ENCODE assay signal across 8 mouse cellular contexts in the genomic region with DNA sequence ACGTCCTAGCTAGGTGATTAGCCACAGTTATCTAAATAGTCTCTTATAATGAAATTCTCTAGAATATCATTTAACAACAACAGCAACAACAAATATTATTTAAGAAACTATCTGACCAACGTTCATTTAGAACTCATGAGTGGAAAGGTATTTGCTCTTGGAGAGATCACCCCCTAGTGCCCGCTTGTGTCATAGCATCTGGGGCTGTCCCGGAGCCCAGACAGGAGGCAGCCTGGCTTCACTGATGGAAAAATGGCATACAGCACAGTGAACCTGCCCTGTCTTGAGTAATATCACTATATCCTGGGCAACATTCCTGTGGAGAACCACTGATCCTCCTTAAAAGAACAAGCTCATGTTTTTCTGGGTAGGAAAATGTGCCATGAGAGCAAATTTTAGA.
DNase-seq lines count a peak whose midpoint lies in the region; ATAC-seq and TF ChIP-seq lines count a peak whose summit lies in the region.

No protein-coding gene starts in this region.

- H3K27me3 ChIP-seq in heart, embryonic 10.5 days (ENCODE audit: insufficient read depth, poor library complexity, severe bottlenecking), result no peaks in the 10 kb centered on the region
- no peaks in the 10 kb centered on the region for H3K27me3 ChIP-seq in embryonic facial prominence, embryonic 10.5 days (replicated peaks; ENCODE audit: low read depth, poor library complexity, severe bottlenecking)
- no peaks in the 10 kb centered on the region for H3K27me3 ChIP-seq in lung, postnatal 0 days (replicated peaks; ENCODE audit: insufficient read depth, low read length)

- peak; percentile 62 for ATAC-seq in lung, postnatal 0 days

- H3K9me3 ChIP-seq in heart, embryonic 10.5 days, result no peaks in the 10 kb centered on the region
- H3K9me3 ChIP-seq in embryonic facial prominence, embryonic 10.5 days, result no peaks in the 10 kb centered on the region
- no peaks in the 10 kb centered on the region for H3K9me3 ChIP-seq in lung, postnatal 0 days (ENCODE audit: low read length)

- H3K36me3 ChIP-seq in heart, embryonic 10.5 days, result no peaks in the 10 kb centered on the region
- H3K36me3 ChIP-seq in embryonic facial prominence, embryonic 10.5 days (replicated peaks), result peaks cover 19% of the 10 kb centered on the region
- H3K36me3 ChIP-seq in lung, postnatal 0 days (ENCODE audit: insufficient read depth, low read length), result no peaks in the 10 kb centered on the region

- peak; percentile 88 for TF ChIP-seq CTCF in lung, postnatal 0 days (IDR thresholded peaks at IDR 0.05)

- TF ChIP-seq EP300 in lung, postnatal 0 days (IDR thresholded peaks at IDR 0.05), result no peak

- intact Hi-C loops in heart, postnatal 36 days (cut with DNase I), result loop anchor here (1.0 to 5.0 kb wide), 3 partner anchors 76 to 255 kb away; partner anchors contain the start of genes C530008M17Rik and Cep135

- 13% methylated on average over 4 of the region's 4 CpGs for WGBS in heart, embryonic 10.5 days
- WGBS in embryonic facial prominence, embryonic 10.5 days, result 21% methylated on average over 4 of the region's 4 CpGs
- WGBS in lung, postnatal 0 days, result 9% methylated on average over 4 of the region's 4 CpGs

- no peak overlapping the region; the same call in 1 of the 2 replicates for H3K27ac ChIP-seq in heart, embryonic 10.5 days
- no peak overlapping the region for H3K27ac ChIP-seq in embryonic facial prominence, embryonic 10.5 days (replicated peaks)
- H3K27ac ChIP-seq in lung, postnatal 0 days (ENCODE audit: low read length), result no peak overlapping the region

- H3K9ac ChIP-seq in lung, postnatal 0 days (replicated peaks; ENCODE audit: low read depth), result no peak overlapping the region

- H3K4me2 ChIP-seq in lung, postnatal 0 days (replicated peaks; ENCODE audit: low read depth, low read length), result no peak overlapping the region

- peaks cover 8% of the 10 kb centered on the region for H3K4me1 ChIP-seq in heart, embryonic 10.5 days
- H3K4me1 ChIP-seq in embryonic facial prominence, embryonic 10.5 days, result peaks cover 3% of the 10 kb centered on the region; the same call in 1 of the 2 replicates
- no peaks in the 10 kb centered on the region for H3K4me1 ChIP-seq in lung, postnatal 0 days (ENCODE audit: insufficient read depth, low read depth, low read length)

- DNase-seq in heart, adult 18-20 months, result peak; percentile 46 to 78
- no peak for DNase-seq in heart, embryonic 10.5 days (ENCODE audit: low spot score)
- peak; percentile 82 for DNase-seq in adrenal gland, postnatal 14 days
- peak; percentile 71 for DNase-seq in embryonic facial prominence, embryonic 10.5 days (ENCODE audit: low spot score)
- DNase-seq in heart, postnatal 36 days, result peak; percentile 53 to 70
- peak; percentile 73 for DNase-seq in layer of hippocampus, adult 11-12 months (ENCODE audit: low spot score)
- peak; percentile 77 for DNase-seq in lung, postnatal 0 days (ENCODE audit: low spot score)
- peak; percentile 76 to 85 for DNase-seq in right cerebral cortex, adult 2 months (ENCODE audit: low spot score in 2 of 2)

- H3K4me3 ChIP-seq in heart, embryonic 10.5 days, result no peak overlapping the region
- H3K4me3 ChIP-seq in embryonic facial prominence, embryonic 10.5 days, result no peak overlapping the region
- H3K4me3 ChIP-seq in lung, postnatal 0 days (ENCODE audit: low read depth, low read length), result no peak overlapping the region
